Mouse (Mus musculus): ENCODE measurements at regions not wholly inside any gene's neighbourhood (a gene's known extent, or its start where the extent isn't known, plus 50 kb on each side); places are given as distances from the start of the nearest gene placed in this dataset.
"Not testable (repeated sequence)": the region's sequence is repeated elsewhere in the genome, so short reads cannot be mapped to it uniquely, and the experiment has no call there.

GRCm38 (mm10) chr3:120342747-120343377 lies 558.6 kb upstream of the Ptbp2 start:
- no peaks in the 10 kb centered on the region for H3K9me3 ChIP-seq (replicated peaks)
- no peak overlapping the region for H3K4me2 ChIP-seq (replicated peaks)
- no peak for ATAC-seq (ENCODE audit: insufficient number of reproducible peaks, low FRiP score, low TSS enrichment, low read depth)
- no peak overlapping the region for H3K27ac ChIP-seq (replicated peaks)
- no peak overlapping the region for H3K9ac ChIP-seq
- no peaks in the 10 kb centered on the region for H3K27me3 ChIP-seq
- 72% methylated on average over 4 of the region's 4 CpGs for WGBS
- no peaks in the 10 kb centered on the region for H3K4me1 ChIP-seq
- no peak overlapping the region for H3K4me3 ChIP-seq (replicated peaks)
- no peaks in the 10 kb centered on the region for H3K36me3 ChIP-seq

- H3K4me1 ChIP-seq = no peaks in the 10 kb centered on the region
- no peak for ATAC-seq (ENCODE audit: insufficient number of reproducible peaks, low FRiP score, low TSS enrichment, low read depth)
- WGBS = 74% methylated on average over 2 of the region's 2 CpGs
- H3K27ac ChIP-seq (replicated peaks) = no peak overlapping the region
- no peaks in the 10 kb centered on the region for H3K9me3 ChIP-seq (replicated peaks)
- no peak overlapping the region for H3K4me3 ChIP-seq (replicated peaks)
- H3K4me2 ChIP-seq (replicated peaks) = no peak overlapping the region
- H3K9ac ChIP-seq = no peak overlapping the region
- H3K36me3 ChIP-seq = no peaks in the 10 kb centered on the region
- no peaks in the 10 kb centered on the region for H3K27me3 ChIP-seq
These were observed 557.6 kb upstream of the Ptbp2 start for GRCm38 (mm10) chr3:120341882-120342281.

- WGBS = 69% methylated on average over 7 of the region's 7 CpGs
- no peak overlapping the region for H3K4me3 ChIP-seq (replicated peaks)
These were observed 551.7 kb upstream of the Ptbp2 start for GRCm38 (mm10) chr3:120335843-120336585.

GRCm38 (mm10) chr3:120307042-120307441 lies 522.8 kb upstream of the Ptbp2 start:
- not testable (repeated sequence) for ATAC-seq (ENCODE audit: insufficient number of reproducible peaks, low FRiP score, low TSS enrichment, low read depth); H3K27me3 ChIP-seq; H3K4me2 ChIP-seq (replicated peaks); H3K4me3 ChIP-seq (replicated peaks); H3K4me1 ChIP-seq; H3K9me3 ChIP-seq (replicated peaks); H3K9ac ChIP-seq; H3K36me3 ChIP-seq; H3K27ac ChIP-seq (replicated peaks)
- WGBS = 91% methylated on average over 3 of the region's 3 CpGs

More at GRCm38 (mm10) chr3:120335843-120336585, 551.7 kb upstream of the Ptbp2 start:
- Histone ChIP-seq H3K36me3 (no peaks in the 10 kb centered on the region), H3K27ac (replicated peaks) (no peak overlapping the region), H3K4me1 (no peaks in the 10 kb centered on the region), H3K9ac (no peak overlapping the region), H3K4me2 (replicated peaks) (no peak overlapping the region), H3K27me3 (no peaks in the 10 kb centered on the region), H3K9me3 (replicated peaks) (no peaks in the 10 kb centered on the region)
- ATAC-seq (ENCODE audit: insufficient number of reproducible peaks, low FRiP score, low TSS enrichment, low read depth) = no peak

- Histone ChIP-seq H3K27ac (replicated peaks) (no peak overlapping the region), H3K4me2 (replicated peaks) (no peak overlapping the region), H3K4me3 (replicated peaks) (no peak overlapping the region), H3K9me3 (replicated peaks) (no peaks in the 10 kb centered on the region), H3K27me3 (no peaks in the 10 kb centered on the region), H3K36me3 (no peaks in the 10 kb centered on the region), H3K4me1 (no peaks in the 10 kb centered on the region), H3K9ac (no peak overlapping the region)
- no peak for ATAC-seq (ENCODE audit: insufficient number of reproducible peaks, low FRiP score, low TSS enrichment, low read depth)
- 79% methylated on average over 8 of the region's 8 CpGs for WGBS
These were observed 521.3 kb upstream of the Ptbp2 start for GRCm38 (mm10) chr3:120305608-120306007.
